Mouse (Mus musculus) macrophage (primary cell): ENCODE data around the gene Map2k2. TPM values are rescaled to one million over a fixed set of nuclear protein-coding genes. Genes with fewer than 3 reads are reported as not detected.

Experiments
- H3K27ac ChIP-seq: fragments of 350-480 bp; formaldehyde crosslinking; 2 replicates; pipeline ENCODE4 v1.9.0; 2021
- H3K36me3 ChIP-seq: fragments of 350-480 bp; formaldehyde crosslinking; 2 replicates; pipeline ENCODE4 v1.9.0; 2021; ENCODE audit errors: inconsistent target
- H3K4me3 ChIP-seq: fragments of 350-480 bp; formaldehyde crosslinking; 2 replicates; pipeline ENCODE4 v1.9.0; 2021; ENCODE audit errors: inconsistent target
- H3K79me2 ChIP-seq: fragments of 350-480 bp; formaldehyde crosslinking; 2 replicates; pipeline ENCODE4 v1.9.0; 2021; ENCODE audit errors: inconsistent target
- WGBS: methylation state at CpG from one replicate; pipeline ENCODE4 v1.1.7; 2026; ENCODE audit warnings: inconsistent platforms; ENCODE audit not compliant: missing documents; 5-methylcytosine and 5-hydroxymethylcytosine counted together
- polyA plus RNA-seq: library from polyadenylated mRNA; stranded (reverse); fragments of 250-400 nt; gene quantifications from 3 replicates; pipeline ENCODE4 v1.2.4, GENCODE M21; 2018; ENCODE audit warnings: inconsistent platforms

The Map2k2 gene
- polyA plus RNA-seq, 1 experiment from 2014 or later, result 31.4 TPM

- Histone ChIP-seq H3K4me3 (no peak overlapping the region), H3K27ac (no peak overlapping the region), H3K36me3 (peaks cover 33% of the 10 kb centered on the region), H3K79me2 (peaks cover 100% of the 10 kb centered on the region)
- WGBS, result 93% methylated on average over 49 of the region's 52 CpGs
These were observed 38.2 kb downstream of the Map2k2 start for GRCm38 (mm10) chr10:81143845-81144437.

DNA sequence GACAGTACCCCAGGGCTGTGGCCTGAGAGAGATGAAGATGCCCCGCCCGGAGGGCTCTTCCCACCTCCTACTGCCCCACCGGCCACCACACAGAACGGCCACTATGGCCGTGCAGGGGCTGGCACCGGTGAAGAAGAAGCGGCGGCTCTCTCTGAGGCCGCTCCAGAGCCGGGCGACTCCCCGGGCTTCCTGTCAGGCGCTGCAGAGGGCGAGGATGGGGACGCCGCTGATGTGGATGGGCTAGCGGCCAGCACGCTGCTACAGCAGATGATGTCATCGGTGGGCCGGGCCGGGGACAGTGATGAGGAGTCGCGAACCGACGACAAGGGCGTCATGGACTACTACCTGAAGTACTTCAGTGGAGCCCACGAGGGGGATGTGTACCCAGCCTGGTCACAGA is 39.0 kb downstream of the Map2k2 start:
- 89% methylated on average over 17 of the region's 27 CpGs for WGBS
- H3K4me3 ChIP-seq, result no peak overlapping the region
- peaks cover 100% of the 10 kb centered on the region for H3K79me2 ChIP-seq

GRCm38 (mm10) chr10:81145307-81145706 is 39.6 kb downstream of the Map2k2 start:
- 95% methylated on average over 5 of the region's 6 CpGs for whole genome bisulfite sequencing
- no peak overlapping the region for H3K4me3 ChIP-seq
- peaks cover 100% of the 10 kb centered on the region for H3K79me2 ChIP-seq
- H3K36me3 ChIP-seq, result peaks cover 39% of the 10 kb centered on the region
- no peak overlapping the region for H3K27ac ChIP-seq

More for the DNA sequence above, 39.0 kb downstream of the Map2k2 start:
- Histone ChIP-seq H3K27ac (no peak overlapping the region), H3K36me3 (peaks cover 39% of the 10 kb centered on the region)

- 61% methylated on average over 4 of the region's 7 CpGs for WGBS
- peaks cover 39% of the 10 kb centered on the region for H3K36me3 ChIP-seq
- no peak overlapping the region for H3K4me3 ChIP-seq
- peaks cover 100% of the 10 kb centered on the region for H3K79me2 ChIP-seq
- 0 out of 2 replicates have a peak overlapping the region, but pooled peaks have one; percentile 7 for H3K27ac ChIP-seq
These were observed 40.1 kb downstream of the Map2k2 start for GRCm38 (mm10) chr10:81145778-81146177.

DNA sequence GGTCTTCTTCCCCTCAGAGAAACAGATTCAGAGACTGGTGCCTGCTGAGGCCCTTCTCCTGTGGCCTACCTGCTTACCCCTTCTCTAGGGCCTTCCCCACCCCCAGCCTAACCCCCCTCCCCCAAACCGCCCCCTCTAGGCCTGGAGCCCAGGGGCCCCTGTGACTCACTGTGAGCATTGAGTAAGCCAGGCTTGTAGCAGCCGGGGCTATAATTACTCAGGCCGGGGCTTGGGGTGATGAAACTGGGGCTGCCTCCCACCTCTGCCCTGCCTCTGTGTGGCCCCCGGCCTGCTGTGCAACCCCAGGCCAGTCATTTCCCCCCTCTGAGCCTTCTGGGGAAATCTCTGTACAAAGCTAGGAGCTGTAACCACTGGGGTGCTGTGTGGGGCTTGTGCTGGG is 40.6 kb downstream of the Map2k2 start:
- H3K79me2 ChIP-seq, result peaks cover 100% of the 10 kb centered on the region
- no peak overlapping the region for H3K4me3 ChIP-seq
- WGBS, result 0% methylated on average over 2 of the region's 4 CpGs
- peaks cover 39% of the 10 kb centered on the region for H3K36me3 ChIP-seq
- H3K27ac ChIP-seq, result 0 out of 2 replicates have a peak overlapping the region, but pooled peaks have one; percentile 7

DNA sequence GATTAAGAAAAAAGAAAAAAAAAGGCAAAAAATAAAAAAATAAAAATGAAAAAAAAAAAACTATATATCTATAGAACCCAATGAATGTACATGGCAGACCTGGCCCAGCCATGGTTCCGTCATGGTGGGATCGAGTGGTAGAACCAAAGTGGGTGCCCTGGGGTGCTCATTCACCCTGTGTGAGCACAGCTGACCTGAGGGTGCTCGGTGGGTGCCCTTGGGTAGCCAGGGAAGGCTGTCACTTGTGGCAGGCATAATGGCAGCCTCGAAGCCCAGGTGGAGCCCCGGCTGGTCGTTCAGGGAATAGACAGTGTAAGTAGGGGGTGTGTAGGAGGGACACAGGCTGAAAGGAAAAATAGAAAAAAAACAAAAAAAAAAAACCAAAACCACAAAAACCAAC is 45.5 kb downstream of the Map2k2 start:
- Histone ChIP-seq H3K36me3 (peaks cover 45% of the 10 kb centered on the region), H3K79me2 (peaks cover 62% of the 10 kb centered on the region), H3K4me3 (no peak overlapping the region), H3K27ac (no peak overlapping the region)
- WGBS, result 71% methylated on average over 6 of the region's 6 CpGs

- no peak overlapping the region for H3K27ac ChIP-seq
- peaks cover 46% of the 10 kb centered on the region for H3K36me3 ChIP-seq
- peaks cover 52% of the 10 kb centered on the region for H3K79me2 ChIP-seq
- 75% methylated on average over 12 of the region's 12 CpGs for WGBS
- H3K4me3 ChIP-seq, result no peak overlapping the region
These were observed 46.9 kb downstream of the Map2k2 start for GRCm38 (mm10) chr10:81152609-81153008.

DNA sequence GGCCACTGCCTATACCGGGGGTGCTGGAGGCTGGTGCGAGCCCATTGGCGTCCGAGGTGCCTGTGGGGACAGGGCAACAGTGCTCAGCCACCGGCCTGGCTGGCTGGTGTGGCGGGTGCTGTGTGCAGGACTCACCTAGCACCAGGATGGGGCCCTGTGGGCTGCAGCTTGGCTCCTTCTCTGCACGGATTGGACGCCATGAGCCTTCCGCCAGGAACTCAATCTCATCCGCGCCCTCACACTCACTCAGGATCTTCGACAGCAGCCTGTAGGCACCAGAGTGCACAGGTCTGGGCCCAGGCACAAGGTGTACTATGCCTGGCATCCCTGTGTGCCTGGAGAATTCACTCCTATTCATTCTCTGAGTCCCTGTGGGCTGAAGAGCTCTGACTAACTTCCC is 48.6 kb downstream of the Map2k2 start:
- 94% methylated on average over 12 of the region's 12 CpGs for WGBS
- peaks cover 52% of the 10 kb centered on the region for H3K79me2 ChIP-seq
- peaks cover 48% of the 10 kb centered on the region; the same call in 1 of the 2 replicates for H3K36me3 ChIP-seq
- no peak overlapping the region for H3K4me3 ChIP-seq
- no peak overlapping the region for H3K27ac ChIP-seq

- H3K4me3 ChIP-seq, result no peak overlapping the region
- peaks cover 52% of the 10 kb centered on the region for H3K79me2 ChIP-seq
- H3K27ac ChIP-seq, result no peak overlapping the region
- WGBS, result 92% methylated on average over 6 of the region's 6 CpGs
- H3K36me3 ChIP-seq, result peaks cover 45% of the 10 kb centered on the region; the same call in 1 of the 2 replicates
These were observed 49.0 kb downstream of the Map2k2 start for GRCm38 (mm10) chr10:81154736-81155135.

- 75% methylated on average over 7 of the region's 8 CpGs for WGBS
- Histone ChIP-seq H3K36me3 (peaks cover 25% of the 10 kb centered on the region; the same call in 1 of the 2 replicates), H3K79me2 (peaks cover 96% of the 10 kb centered on the region), H3K27ac (no peak overlapping the region), H3K4me3 (no peak overlapping the region)
These were observed 56.0 kb downstream of the Map2k2 start for GRCm38 (mm10) chr10:81161602-81162317.

DNA sequence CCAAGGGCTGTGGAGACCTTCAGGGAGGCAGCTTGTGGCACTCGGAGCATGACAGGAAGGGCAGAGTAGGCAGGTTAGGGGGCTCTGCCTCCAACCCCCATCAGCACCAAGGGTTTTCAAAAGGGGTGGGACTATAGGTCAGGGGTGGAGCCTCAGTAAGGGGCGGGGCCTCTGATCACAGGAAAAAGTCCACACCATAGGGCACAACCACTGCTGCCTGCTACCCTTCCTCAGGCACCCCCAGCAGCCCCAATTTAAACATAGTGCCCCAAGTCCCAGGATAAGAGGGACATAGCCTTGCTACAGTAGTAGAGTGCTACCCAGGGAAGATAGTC is 56.6 kb downstream of the Map2k2 start:
- WGBS, result 36% methylated on average over 1 of the region's 2 CpGs
- Histone ChIP-seq H3K4me3 (no peak overlapping the region), H3K36me3 (peaks cover 20% of the 10 kb centered on the region; the same call in 1 of the 2 replicates), H3K79me2 (peaks cover 100% of the 10 kb centered on the region), H3K27ac (no peak overlapping the region)

DNA sequence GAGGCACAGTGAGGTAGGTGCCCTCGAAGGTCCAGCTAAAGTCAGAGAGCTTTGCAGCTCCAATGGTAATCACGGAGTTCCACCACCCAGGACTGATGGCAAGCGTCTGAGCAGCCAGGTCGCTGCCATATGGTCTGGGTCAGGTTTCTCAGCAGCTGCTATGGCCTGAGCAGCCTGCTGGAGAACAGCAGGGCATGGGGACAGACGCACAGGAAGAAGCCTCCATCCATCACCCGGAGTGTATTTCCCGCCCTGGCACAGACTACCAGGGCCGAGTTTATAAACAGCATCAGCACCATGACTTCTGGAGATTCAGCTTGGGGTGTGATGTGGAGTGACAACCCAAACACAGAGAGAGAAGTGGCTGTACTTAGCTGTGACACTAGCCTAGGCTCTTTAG is 59.4 kb downstream of the Map2k2 start:
- peaks cover 73% of the 10 kb centered on the region for H3K79me2 ChIP-seq
- peaks cover 4% of the 10 kb centered on the region; the same call in 1 of the 2 replicates for H3K36me3 ChIP-seq
- 94% methylated on average over 8 of the region's 8 CpGs for WGBS
- H3K27ac ChIP-seq, result no peak overlapping the region
- H3K4me3 ChIP-seq, result no peak overlapping the region

DNA sequence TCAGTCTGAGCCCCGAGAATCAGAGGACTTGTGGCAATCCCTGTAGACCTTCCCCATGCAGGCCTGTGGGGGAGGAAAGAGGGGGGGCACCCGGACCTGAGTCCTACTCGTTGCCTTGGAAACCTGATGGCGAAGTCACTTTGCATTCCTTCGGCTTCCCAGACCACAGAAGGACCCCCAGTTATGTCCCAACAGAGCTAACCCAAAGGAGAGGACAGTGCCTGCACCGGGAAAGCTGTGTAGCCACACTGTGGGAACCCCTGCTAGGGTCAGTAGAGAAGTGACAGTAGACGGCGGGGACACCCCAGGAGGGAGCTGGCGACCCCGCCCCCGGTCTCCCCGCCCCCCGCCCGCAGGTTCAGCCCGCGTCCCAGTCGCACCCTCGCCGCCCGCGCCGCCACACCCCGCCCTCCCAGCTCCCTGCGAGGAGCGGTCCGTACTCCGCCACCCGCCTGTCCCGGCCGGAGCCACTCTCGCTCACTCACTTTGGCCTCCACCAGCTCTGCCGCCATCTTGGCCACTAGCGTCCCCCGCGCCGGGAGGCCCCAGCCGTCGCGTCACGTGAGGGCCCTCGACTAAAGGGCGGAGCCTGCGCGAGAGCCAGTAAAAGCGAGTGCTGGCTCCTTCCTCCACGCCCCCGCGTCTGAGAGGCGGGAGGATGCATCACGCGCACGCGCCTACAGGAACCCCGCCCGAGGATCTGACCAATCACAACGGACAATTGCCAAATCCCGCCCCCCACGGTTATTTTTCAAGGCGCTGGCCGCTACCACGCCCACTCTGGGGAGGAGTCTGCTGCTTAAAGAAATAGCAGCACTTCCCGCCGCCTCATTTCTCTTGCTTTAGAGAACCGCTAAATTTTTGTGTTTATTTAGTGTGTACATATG is 61.7 kb downstream of the Map2k2 start, which contains the start of gene Pias4:
Pias4 (minus strand) TSS at position 724 of the 887 bp plus-strand sequence.
- Histone ChIP-seq H3K36me3 (no peaks in the 10 kb centered on the region; the same call in 1 of the 2 replicates), H3K27ac (peak within 1 kb of the TSS; percentile 65), H3K79me2 (peaks cover 49% of the 10 kb centered on the region), H3K4me3 (peak within 1 kb of the TSS; percentile 92)
- WGBS, result 1% methylated on average over 63 of the region's 64 CpGs

DNA sequence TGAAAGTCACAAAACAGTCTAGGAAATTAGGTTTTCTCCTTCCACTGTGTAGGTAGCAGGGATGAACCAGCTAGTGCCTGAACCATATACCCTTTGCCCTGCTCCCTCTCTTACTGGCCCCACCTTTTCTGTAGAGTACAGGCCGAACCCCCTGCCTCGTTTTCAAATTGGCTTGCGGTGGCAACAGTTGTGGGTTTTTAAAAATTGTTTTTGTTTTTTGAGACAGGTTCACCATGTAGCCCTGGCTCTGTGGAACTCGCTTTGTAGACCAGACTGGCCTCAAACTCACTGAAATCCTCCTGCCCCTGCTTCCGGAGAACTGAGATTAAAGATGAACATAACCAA is 62.3 kb downstream of the Map2k2 start:
- Histone ChIP-seq H3K4me3 (peak overlapping the region; percentile 55), H3K27ac (peak overlapping the region; percentile 65), H3K79me2 (peaks cover 43% of the 10 kb centered on the region), H3K36me3 (no peaks in the 10 kb centered on the region)
- WGBS, result 4% methylated on average over 5 of the region's 5 CpGs
